Mouse (Mus musculus): ENCODE measurements around the gene Fars2.

- no peak for TF ChIP-seq CTCF (IDR thresholded peaks at IDR 0.05; ENCODE audit: extremely low read depth, insufficient read depth, insufficient read length, insufficient replicate concordance)
- TF ChIP-seq POLR2A (IDR thresholded peaks at IDR 0.05; ENCODE audit: low read depth, low read length), result no peak
Measured at GRCm38 (mm10) chr13:36680690-36681355, 563.6 kb downstream of the Fars2 start.

Data from spleen, adult 2 months (tissue).